Mouse (Mus musculus): ENCODE data around the gene Gm5934. TPM values are rescaled to one million over a fixed set of nuclear protein-coding genes. Genes with fewer than 3 reads are reported as not detected.
"Not testable (repeated sequence)": the region's sequence is repeated elsewhere in the genome, so short reads cannot be mapped to it uniquely, and the experiment has no call there.

Gm5934 gene
- total RNA-seq (2015; ENCODE audit: low replicate concordance) (not detected in 2 replicates), total RNA-seq (2017; ENCODE audit: low replicate concordance) (not detected in 2 replicates)

DNA sequence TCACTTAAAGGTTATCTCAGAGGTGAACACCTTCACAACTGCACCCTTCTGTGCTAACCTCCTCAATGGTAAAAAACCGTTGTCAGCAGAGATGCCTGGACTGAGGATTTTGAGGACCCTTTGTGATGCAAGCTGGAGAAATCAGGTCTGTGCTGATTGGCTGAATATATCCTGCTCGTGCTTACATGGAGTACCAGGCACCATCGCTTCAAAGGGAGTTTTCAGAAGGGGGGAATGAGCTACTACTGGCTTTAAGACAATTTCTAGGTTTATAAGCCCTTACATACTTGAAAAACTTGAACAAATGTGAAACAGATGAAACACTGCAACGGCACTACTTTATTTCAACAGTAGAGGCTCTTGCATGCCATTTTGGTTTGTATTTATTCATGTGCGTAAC, at the start of gene Gm5934:
TSS of gene Gm5934 (minus strand) at position 101 of the 400 bp plus-strand sequence.
- not testable (repeated sequence) for ATAC-seq (replicated peaks; ENCODE audit: low FRiP score, poor library complexity, severe bottlenecking)

Other genes with a start within 250 kb of the Gm5934 start
- gene Gm4297, start 74.1 kb upstream of the Gm5934 start, total RNA-seq (2015; ENCODE audit: low replicate concordance), result not detected in 2 replicates
- gene Gm4297, start 74.1 kb upstream of the Gm5934 start, total RNA-seq (2017; ENCODE audit: low replicate concordance), result not detected in 2 replicates